Mouse (Mus musculus) heart, postnatal 0 days (tissue): ENCODE measurements around the gene Lrrc27.

Source experiments
- CTCF ChIP-seq: IDR thresholded peaks from 2 replicates; pipeline ENCODE4 v1.5.1; 2016; ENCODE audit warnings: antibody characterized with exemption, control low read depth, low read depth
- EP300 ChIP-seq: IDR thresholded peaks from 2 replicates; pipeline ENCODE4 v1.6.1; 2016; ENCODE audit warnings: antibody characterized with exemption, low read depth

GRCm38 (mm10) chr7:139217046-139217445, 4.3 kb downstream of the Lrrc27 start:
- TF ChIP-seq EP300 (no peak), CTCF (no peak)
